Mouse (Mus musculus): ENCODE results near the gene Per3.
A peak's percentile ranks its signal among the peaks of the same experiment; 100 is the strongest.

- TF ChIP-seq CTCF (IDR thresholded peaks at IDR 0.05; ENCODE audit: borderline replicate concordance, insufficient read depth, low read length) (peak; percentile 59), POLR2A (IDR thresholded peaks at IDR 0.05; ENCODE audit: low read depth, low read length) (no peak)
These were observed 37.5 kb downstream of the Per3 start for GRCm38 (mm10) chr4:151006945-151007344.
